Mouse (Mus musculus) adrenal gland, adult 18-20 months (tissue): ENCODE measurements at regions not wholly inside any gene's neighbourhood (a gene's known extent, or its start where the extent isn't known, plus 50 kb on each side); places are given as distances from the start of the nearest gene placed in this dataset.

Source experiments
- DNase-seq, 2 experiments: peaks; one replicate each; pipeline ENCODE4 v3.0.0; 2021 to 2022; ENCODE audit warnings: low spot score in 2 of 2

DNA sequence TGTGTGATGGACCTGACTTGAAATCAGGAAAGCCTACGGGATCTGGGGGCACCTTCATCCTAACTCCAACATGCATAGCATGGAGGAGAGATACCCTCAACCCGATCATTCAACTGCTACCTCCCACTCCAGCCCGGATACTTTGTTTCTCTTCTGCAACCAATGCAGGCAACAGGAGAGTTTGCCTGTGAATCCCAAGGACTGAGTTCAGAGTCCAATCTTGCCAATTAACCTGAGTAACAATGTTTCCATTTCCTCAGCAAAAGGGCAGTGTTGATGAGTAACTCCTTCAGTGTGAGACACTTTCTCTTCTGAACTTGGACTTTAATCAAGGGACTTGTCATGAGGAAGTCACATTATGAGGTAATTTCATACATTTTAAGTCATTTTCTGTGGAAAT is 129.1 kb upstream of the Gdf10 start:
- DNase-seq: no peak

DNA sequence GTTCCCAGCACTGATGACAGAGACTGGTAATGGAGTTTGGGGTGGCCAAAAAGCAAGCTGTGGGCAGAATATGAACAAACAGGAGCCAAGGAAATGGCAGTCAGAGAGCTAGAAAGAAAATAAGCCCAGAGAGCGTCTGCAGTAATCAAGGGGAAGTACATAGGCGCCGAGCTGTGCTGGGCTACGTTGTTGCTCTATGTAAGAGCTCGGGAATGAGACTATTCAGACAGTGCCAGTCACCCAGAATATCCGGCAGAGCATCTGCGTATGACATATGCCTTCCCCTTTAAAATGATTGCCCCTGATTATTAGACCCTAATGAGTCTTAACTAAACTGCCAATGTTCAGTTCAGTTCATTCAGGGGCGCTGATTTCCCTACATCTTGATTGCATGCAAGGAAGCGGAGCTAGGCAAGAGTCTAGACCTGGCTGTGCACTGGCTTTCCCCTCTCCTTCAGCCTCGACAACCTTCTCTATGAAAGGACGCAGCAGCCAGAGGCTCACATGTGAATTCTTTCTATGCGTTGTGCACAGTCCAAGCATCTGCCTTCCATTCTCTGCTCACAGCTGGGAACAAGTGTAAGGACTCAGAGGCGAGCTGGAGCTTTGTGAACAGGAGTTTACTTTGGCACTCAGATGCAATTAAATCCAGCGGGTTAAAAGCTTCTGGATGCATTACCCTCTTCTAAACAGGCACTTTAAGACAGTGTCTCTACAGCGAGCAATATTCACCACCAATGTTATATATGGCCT is 125.7 kb upstream of the Gdf10 start:
- DNase-seq: no peak

DNA sequence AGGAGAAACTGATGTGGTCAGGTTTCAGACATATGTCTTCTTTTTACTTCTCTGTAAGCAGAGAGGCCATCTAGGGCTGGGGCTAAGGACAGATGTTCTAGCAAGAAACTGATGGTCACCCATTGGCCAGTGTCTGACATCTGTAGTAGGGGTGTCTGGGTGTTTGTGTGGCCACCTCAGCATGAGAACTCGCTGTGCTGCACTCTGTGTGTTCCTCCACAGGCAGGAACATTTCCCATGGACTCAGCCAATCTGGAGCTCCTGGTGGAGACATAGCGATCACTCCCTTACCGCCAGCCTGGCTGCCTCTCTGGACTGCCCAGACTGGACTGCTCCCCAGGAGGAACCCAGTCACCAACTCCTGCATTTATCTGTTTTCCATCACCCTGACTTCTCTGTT is 119.1 kb upstream of the Gdf10 start:
- DNase-seq: no peak

DNA sequence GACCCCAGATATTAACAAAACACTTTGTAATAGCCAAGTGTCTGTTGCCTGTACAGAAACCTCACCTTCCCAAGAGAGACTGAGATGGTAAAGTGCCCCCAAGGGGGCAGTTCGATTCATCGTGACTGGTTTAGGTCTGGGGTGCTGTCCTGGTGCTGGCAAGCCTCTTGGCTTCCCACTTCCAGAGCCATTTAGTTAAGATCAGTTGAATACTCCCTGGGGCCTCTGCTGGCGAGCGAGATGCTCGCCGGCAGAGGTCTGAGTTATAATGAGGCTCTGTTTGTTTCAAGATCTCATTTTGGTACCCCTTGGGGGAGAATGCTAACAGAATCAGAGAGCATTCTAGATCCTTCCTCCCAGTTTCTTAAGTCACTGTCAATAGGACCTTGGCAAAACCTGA is 118.7 kb upstream of the Gdf10 start:
- no peak for DNase-seq

DNA sequence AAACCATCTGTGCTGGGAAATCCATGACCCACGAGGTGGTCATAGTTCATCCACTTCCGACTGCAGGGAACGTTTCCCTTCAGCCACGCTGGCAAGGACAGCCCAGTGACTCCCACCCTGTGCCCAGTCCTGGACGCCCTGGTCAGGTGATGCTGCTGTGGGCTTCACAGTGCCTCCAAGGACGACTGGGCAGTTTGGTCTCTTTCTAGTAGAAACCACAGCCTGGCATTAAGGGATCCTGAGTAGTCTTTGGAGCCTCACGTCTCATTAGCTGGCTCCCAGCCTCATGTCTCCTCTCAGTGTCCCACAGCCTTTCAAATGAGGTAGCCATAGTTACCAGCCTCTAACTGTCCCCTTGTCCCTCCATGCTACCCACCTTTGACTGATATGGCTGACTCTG is 116.2 kb upstream of the Gdf10 start:
- DNase-seq: no peak

DNA sequence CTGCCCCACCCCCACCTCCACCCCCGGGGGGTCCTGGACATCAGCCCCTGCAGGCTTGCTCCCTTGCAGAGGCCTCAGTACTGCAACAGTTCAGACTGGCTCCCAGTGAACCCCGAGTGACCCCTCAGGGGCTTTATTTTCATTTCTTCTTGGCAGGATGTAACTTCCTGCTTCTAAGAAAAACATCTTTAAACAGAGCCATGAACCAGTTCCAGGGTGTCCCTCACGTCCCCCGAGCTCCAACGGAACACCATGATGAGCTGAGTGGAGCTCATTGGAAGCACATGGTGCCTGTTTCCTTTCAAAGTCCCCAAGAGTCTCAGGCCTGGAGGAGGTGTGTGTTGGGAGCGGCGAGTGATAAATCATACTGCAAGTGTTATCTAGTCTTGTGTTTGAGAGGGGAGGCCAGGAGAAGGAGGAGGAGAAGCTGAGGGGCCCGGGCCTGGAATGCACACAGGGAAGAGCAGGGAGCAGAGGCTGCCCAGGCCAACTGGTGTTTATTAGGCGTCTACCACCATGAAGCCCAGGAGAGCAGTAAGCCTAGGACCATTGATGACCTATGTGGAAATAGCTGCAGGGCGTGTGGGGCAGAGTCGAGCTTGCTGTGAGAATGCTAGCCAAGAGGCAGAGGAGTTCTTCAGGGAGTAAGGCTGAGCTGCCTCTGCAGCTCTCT is 114.7 kb upstream of the Gdf10 start:
- no peak for DNase-seq

DNA sequence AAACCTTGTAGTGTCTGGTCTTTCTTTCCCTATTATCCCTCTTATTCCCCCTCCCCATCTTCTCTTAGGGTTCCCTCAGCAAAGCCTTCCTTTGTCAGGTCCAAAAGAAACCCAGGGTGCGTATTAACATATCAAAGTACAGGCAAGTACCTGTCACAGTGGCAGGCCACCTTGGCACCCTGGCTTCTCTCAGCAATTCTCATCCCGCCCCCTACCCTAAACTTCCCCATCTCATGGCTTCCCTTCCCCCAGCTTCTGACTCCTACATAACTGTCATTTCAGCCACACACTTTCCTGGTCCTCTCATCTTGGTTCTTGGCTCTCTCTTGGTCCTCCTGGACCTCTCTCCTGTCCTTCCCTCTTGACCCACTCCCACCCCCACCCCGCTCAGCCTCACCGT is 112.8 kb upstream of the Gdf10 start:
- DNase-seq: no peak

DNA sequence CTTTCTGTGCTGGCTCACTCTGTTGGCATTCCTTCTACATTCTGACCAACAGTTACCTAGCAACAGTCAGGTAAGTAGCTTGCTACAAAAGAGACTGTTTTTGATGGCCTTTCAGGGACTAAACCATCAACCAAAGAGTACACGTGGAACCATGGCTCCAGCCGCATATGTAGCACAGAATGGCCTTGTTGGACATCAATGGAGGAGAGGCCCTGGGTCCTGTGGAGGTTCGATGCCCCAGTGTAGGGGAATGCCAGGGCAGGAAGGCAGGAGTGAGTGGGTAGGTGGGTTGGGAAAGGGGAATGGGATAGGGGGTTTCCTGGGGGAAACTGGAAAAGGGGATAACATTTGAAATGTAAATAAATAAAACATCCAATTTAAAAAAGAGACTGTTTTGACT is 112.1 kb upstream of the Gdf10 start:
- no peak for DNase-seq

DNA sequence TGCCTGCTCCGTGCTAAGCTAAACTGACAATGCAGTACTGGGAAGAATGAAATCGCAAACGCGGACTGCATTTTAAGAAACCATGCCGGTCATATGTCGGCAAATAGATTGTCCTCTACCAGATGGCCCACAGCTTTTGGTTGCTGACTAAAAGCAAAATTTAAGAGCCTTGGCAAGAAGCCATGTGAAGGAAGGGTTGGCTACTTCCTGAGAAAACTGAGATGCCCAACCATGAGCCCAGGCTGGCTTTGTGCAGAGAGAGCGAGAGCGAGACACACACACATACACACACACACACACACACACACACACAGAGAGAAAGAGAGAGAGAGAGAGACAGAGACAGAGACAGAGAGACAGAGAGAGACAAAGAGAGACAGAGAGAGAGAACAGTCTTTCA is 111.1 kb upstream of the Gdf10 start:
- no peak for DNase-seq

DNA sequence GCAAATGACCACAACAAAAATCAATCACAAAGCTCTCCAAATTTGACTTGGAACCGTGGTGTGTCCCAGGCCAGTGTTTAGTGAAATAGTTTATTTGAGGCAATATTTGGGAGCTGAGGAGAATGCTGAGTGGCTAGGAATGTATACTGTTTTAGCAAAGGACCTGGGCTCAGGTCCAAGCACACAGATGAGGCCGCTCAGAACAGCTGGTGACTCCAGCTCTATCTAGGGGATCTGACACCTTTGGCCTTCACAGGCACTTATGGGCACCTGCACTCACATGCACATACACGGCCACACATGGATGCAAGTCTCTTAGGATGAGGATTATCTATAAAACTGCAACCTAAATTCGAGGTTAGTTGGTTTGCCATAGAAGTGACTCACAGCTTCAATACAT is 110.6 kb upstream of the Gdf10 start:
- no peak for DNase-seq

DNA sequence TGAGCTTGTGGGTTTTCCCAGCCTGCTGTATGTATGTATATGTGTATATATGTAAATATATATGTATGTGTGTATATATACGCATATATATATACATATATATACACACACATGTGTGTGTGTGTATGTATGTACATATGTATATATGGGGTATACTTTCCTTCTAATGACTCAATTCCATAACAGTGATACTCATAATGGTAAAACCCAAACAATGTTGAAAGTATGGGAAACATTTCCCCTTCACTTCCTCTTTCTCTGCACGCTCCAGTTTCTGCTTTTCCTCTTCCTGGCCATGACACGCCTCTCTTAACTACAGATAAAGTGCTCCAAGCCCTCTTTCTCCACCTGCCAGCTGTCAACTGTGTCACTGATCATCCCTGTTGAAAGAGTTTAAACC is 110.1 kb upstream of the Gdf10 start:
- no peak for DNase-seq

DNA sequence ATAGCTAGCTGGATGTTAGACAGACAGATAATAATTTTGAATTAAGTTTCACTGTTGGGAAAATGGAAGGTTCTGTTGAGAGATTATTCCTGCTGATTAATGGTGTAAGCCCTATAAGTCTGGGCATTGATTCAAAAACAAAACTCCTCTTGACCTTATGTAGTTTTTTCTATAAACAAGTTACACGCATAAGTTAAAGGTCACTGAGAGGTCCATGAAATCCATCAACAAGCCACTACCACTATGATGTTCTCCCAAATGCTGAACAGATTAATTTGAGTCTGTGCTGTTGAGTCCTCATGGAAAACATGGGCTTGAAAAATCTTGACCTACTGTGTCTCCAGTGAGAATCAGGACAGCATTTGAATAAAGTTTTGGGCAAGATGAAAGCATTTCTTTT is 109.3 kb upstream of the Gdf10 start:
- no peak for DNase-seq

DNA sequence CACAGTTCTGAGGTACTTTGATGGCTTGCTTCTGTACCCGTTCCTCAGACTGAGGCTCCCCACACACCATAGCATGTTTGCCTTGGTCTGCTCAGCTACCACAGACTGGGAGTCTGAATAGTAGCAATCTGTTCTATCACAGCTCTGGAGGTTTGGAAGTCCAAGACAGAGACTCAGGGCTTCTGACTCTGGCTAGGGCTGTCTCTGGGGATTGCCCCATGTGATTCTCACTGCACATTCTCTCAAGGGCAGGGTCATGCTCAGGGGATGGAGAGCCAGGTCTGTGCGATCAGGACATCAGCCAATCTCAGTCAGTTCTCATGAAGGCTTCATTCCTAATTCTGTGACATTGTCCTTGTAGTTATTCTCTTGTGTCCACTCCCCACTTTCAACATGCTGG is 108.8 kb upstream of the Gdf10 start:
- DNase-seq: no peak

DNA sequence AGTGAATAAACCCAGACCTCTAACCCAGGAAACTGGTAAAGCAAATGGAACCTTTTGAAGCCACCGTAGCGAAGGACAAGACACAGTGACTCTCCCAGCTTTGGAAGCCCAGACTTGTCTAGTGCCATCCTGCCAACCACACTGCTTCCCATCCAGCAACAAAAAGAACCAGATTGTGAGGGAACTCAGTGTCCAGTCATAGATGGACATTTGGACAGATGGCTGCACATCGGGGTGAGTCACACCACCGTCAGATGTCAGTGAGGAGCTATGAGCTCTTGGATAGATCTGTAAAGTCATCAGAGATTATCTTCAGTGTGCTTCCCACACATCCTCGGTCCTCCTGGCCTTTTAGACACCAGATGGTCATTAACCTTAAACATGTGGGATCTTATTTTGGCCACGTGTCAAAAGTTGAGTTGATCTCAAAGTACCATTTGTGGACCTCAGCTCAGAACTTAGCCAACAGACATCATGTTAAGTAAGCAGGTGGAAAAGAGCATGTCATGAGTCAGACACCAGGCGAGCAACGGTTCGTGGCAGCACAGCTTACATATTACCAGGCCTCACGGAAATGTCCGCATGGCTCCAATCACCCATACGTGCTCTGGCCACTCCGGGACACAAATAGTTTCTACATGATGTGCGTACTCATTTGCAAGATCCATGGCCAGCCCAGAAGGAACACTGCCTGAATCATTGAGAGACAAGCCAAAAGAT is 102.7 kb upstream of the Gdf10 start:
- no peak for DNase-seq

DNA sequence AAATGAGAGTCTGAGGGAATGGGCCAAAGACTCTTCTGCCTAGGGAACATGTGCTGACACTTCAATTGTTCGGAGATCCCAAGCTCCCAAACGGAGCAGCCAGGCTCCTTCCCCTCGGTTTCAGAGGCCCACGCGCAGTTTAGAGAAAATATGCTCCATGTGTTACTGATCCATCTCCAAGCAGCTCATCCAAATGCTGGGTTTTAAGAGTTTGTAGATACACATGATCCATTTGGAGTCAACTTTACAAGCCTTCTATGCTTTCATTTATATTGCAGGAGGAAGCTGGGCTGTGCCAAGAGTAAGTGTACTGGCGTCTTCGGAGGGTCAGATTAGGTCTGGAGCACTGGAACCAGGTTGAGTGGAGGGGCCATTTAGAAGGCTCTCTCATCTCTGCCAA is 102.0 kb upstream of the Gdf10 start:
- no peak for DNase-seq

DNA sequence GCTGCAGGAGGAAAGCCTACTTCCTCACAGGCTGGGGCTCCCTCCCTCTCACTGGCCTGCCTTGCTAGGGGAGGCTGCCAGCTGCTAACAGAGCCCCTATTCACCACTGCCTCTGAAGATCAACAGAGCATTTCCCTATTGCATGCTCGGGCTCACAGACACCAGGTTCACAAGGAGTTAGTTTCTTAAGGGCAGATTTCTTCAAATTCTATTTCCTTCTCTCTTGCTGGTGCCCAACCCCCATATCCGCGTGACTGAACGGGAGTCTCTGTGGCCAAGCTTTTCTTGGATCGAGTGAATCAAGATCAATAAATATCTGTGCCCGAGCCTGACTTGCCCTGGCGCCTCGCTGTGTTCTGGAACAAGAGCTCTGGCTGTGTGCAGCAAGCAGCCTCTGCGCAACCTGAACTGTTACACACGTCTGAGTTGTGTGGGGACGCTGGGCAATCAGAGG is 98.9 kb upstream of the Gdf10 start:
- no peak for DNase-seq

DNA sequence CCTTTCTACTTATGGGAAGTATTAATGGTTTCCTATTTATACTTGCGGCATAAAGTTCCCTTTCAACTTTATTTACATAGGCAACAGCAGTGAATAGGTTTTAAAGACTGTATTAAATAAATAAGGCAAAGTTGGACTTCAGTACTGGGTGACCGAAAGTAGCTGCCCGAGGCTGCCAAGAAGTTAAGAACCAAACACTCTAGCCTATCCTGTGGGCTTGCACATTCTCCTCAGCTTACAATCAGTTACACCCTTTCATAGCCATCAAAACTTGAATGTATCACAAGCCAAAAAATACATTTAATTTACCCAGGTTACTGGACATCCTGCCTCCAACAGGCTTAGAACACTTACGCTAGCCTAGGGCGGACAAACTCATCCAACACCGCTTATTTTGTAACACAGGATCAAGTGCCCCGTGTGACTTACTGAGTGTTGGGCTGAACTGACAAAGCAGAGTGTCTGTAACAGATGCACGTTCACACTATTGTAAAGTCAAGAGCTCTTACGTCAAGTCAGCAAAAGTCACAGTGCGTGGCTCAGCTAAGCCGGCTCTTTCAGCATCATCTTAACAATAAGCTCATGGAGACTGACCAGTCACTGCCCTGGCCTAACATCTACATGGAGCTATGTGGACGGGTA is 97.3 kb upstream of the Gdf10 start:
- DNase-seq: no peak

DNA sequence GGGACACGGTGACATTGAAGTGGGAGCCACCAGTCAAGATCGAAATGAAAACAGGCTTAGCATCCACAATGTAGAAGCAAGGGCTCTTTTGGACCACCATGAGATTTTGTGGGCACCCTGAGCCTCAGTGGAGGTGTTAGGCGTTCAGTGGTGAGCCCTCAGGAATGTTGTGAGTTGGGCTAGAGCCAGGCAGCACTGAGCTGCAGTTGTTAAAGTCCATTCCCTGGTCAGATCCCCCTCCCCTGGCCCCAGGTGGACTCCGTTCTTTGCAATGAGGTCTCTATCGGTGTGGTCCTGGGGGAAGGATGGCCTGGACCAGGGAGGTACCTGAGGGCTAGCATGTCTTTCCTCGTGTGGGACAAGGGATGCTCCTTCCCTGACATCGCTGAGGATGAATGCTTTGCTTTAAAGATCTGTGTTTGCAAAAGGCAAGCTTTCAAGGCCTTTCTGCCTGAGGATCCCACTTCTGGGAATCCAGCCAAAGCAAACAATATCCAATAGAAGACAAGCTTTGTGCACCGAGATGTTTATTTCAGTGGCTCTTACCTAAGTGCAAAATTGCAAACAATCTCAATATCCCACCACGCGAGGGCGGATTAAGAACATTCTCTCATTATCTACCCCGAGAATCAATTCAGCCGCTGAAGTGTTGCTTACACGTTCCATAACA is 90.6 kb upstream of the Gdf10 start:
- DNase-seq: no peak

DNA sequence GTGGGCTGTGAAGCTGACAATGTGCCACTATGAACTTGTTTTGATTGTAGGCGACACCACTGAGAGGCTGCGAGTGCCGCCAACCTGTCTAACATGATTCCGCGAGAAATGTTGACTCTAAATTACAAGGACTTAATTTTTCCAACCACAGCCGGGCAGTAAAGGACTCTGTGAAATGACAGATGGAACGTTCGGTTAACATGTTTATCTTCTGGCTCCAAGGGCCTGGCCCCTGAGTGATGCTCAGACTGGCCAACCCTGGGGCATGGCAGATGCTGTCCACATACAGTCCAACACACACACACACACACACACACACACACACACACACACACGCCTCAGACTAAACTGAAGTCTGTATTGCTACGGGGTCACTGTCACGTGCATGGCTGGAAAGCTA is 87.0 kb upstream of the Gdf10 start:
- no peak for DNase-seq

DNA sequence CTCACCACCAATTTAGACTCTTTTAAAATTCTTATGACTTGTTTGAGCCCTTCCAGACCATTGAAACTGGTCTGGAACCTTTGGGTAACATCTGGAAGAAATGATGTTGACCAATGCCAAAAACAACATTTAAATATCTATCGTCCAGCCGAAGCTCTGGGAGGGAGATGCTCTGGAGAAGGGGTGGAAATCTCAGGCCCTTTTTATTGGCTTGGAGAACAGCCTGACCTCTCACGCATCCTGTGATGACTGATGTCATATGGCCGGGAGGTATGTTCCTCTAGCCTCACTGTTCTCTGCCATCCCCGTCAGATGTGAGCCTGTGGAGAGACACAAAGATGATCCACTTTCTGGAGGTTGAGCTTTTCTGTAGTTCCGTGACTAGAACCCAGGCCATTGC is 81.6 kb upstream of the Gdf10 start:
- DNase-seq: no peak

DNA sequence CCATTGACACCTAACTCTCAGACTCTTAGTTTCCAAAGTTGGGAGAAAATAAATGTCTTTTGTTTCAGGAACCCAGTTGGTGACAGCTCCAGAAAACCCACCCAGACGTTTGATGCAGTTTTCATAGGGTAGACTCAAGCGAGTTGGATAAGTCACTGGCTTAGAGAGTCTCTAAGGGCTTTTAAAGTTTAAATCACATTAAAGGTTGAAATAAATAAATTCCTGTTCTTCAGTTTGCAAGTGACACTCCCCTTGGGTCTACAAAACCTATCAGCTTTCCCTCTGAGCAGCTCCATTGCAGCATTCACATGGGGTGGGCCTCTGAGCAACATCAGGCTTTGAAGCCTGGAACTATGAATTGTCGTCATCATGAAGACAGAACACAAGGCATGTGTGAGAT is 69.9 kb upstream of the Gdf10 start:
- no peak for DNase-seq
